Mouse (Mus musculus) forebrain, postnatal 0 days (tissue): ENCODE results near the gene Myh9. TPM values are rescaled to one million over a fixed set of nuclear protein-coding genes. Genes with fewer than 3 reads are reported as not detected.
"Not testable (repeated sequence)": the region's sequence is repeated elsewhere in the genome, so short reads cannot be mapped to it uniquely, and the experiment has no call there.

Source experiments
- ATAC-seq: fragments of 200-750 bp; cut with Nextera tagmentation; 2 replicates; pipeline ENCODE4 v1.8.0; 2017; ENCODE audit warnings: mild to moderate bottlenecking, moderate library complexity
- DNase-seq: peaks from one replicate; pipeline ENCODE4 v3.0.0-alpha.2; 2015
- H3K27ac ChIP-seq: fragments of 300-500 bp; sonication (generic); 2 replicates; pipeline ENCODE4 v1.5.1; 2014; ENCODE audit warnings: low read depth, mild to moderate bottlenecking, antibody characterized with exemption, low read length, moderate library complexity, mixed read lengths
- H3K27me3 ChIP-seq: fragments of 300-500 bp; sonication (generic); 2 replicates; pipeline ENCODE4 v1.6.1; 2014; ENCODE audit warnings: mild to moderate bottlenecking, low read length, mixed read lengths; ENCODE audit not compliant: insufficient read depth
- H3K36me3 ChIP-seq: fragments of 300-500 bp; sonication (generic); 2 replicates; pipeline ENCODE4 v1.6.1; 2014; ENCODE audit warnings: mild to moderate bottlenecking, moderate library complexity; ENCODE audit not compliant: insufficient read depth
- H3K4me1 ChIP-seq: fragments of 300-500 bp; sonication (generic); 2 replicates; pipeline ENCODE4 v1.6.1; 2014; ENCODE audit warnings: antibody characterized with exemption; ENCODE audit not compliant: insufficient read depth
- H3K4me2 ChIP-seq: fragments of 300-500 bp; sonication (generic); 2 replicates; pipeline ENCODE4 v1.6.1; 2014; ENCODE audit warnings: low read depth, mild to moderate bottlenecking, moderate library complexity
- H3K4me3 ChIP-seq: fragments of 300-500 bp; sonication (generic); 2 replicates; pipeline ENCODE4 v1.5.1; 2014; ENCODE audit warnings: low read depth, low read length, mixed read lengths
- H3K9ac ChIP-seq: fragments of 300-500 bp; sonication (generic); 2 replicates; pipeline ENCODE4 v1.6.1; 2014; ENCODE audit warnings: mild to moderate bottlenecking
- H3K9me3 ChIP-seq: fragments of 300-500 bp; sonication (generic); 2 replicates; pipeline ENCODE4 v1.6.1; 2016; ENCODE audit warnings: low read length
- CTCF ChIP-seq: sonication (generic); IDR thresholded peaks from 2 replicates; pipeline ENCODE4 v1.5.1; 2016; ENCODE audit warnings: antibody characterized with exemption, control low read depth, low read depth
- WGBS: fragments of 180-500 bp; shearing (Covaris S2); extraction: QIAGEN DNeasy Blood & Tissue Kit; methylation state at CpG from one replicate; pipeline ENCODE4 v1.1.7; 2014; 5-methylcytosine and 5-hydroxymethylcytosine counted together
- polyA plus RNA-seq: library from polyadenylated mRNA; unstranded; fragments of >200 nt; fragmentation: Nextera tagmentation; extraction: Ambion mirVana; gene quantifications from 2 replicates; pipeline ENCODE4 v1.2.1, GENCODE M21; 2015
- total RNA-seq: library from RNA; depleted of rRNA; stranded (reverse); fragments of >200 nt; gene quantifications from 2 replicates; pipeline ENCODE4 v1.2.3, GENCODE M21; 2014

The Myh9 gene
- total and polyA plus RNA-seq, 2 experiments from 2014 or later: 7.2 to 35.2 TPM

DNA sequence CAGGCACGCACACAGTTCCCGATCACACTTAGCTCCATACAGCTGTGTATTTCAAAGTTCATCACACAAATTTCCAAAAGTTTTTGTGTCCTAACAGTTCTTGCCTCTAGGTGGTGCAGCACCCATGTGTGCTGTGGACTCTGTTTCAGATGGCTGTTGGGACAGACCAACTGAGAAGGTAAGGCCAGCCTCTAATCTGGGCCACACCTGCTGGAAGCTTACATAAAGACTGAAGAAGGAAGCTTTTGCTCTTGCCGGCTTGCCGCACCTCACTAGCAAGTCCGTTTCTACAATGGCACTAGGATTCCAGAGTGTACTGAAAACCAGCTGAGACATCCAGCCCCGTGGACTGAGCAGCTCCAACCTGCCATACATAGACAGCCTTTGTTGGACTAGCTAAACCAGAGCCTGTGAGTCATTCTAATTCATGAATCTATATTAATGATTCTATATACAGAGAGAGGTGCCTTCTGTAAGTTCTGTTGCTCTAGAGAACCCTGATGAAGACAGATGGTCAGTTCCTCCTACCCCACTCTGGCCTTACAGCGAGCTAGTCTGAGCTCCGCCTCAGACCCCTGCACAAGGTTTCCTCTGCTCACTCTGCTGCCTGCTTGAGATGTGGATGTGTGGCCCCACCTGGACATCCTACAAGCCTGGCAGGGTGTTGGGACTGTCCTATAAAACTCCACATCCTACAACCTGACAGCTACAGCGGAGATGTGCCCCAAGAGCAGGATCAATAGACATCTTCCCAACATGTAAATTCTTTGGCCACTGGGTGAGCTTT, 101.3 kb downstream of the Myh9 start:
- Histone ChIP-seq H3K4me2 (no peak overlapping the region), H3K9ac (no peak overlapping the region)
- no peak for TF ChIP-seq CTCF

DNA sequence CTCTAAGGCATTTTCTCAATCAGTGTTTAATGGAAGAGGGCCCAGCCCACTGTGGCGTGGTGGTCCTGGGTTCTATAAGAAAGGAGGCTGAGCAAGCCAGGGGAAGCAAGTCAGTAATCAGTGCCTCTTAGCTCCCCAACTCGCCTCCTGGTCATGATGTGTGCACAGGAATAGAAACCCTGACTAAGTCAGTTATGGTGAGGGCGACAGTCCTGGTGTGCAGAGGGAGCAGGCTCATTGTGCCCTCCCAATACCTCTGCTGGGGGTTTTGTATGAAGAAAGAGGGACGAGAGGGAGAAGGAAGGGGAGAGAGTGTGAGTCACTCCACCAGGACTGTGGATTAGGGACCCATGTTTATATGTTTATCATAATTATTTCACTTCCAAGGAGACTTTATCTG, 108.1 kb downstream of the Myh9 start:
- H3K4me3 ChIP-seq, H3K4me1 ChIP-seq, H3K9me3 ChIP-seq, H3K27me3 ChIP-seq, H3K36me3 ChIP-seq, H3K4me2 ChIP-seq, H3K27ac ChIP-seq, DNase-seq, ATAC-seq, H3K9ac ChIP-seq: not testable (repeated sequence)
- 54% methylated on average over 4 of the region's 4 CpGs for WGBS

More for the DNA sequence above, 101.3 kb downstream of the Myh9 start:
- DNase-seq (no peak), ATAC-seq (no peak)
- Histone ChIP-seq H3K9me3 (no peaks in the 10 kb centered on the region), H3K4me3 (no peak overlapping the region), H3K36me3 (no peaks in the 10 kb centered on the region), H3K27ac (no peak overlapping the region), H3K4me1 (no peaks in the 10 kb centered on the region), H3K27me3 (no peaks in the 10 kb centered on the region)
- WGBS: 80% methylated on average over 9 of the region's 9 CpGs

DNA sequence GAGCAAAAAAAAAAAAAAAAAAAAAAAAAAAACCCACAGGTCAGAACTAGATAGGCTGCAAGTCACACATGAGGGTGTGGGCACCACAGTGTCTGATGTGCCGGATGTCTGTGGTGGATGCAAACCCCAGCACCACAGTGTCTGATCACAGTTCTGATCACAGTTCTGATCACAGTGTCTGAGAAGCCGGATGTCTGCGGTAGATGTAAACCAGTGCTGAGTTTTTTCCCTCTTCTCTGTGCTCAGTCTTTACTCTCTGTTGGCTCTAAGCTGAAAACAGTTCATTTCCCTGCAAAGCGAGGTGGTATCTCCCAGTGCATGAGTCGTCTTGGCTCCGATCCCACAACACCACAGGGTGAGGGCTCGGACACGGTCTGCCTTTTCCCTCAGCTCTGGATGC, 108.6 kb downstream of the Myh9 start:
- not testable (repeated sequence) for ATAC-seq, H3K27me3 ChIP-seq, H3K27ac ChIP-seq, H3K9ac ChIP-seq, H3K9me3 ChIP-seq, H3K36me3 ChIP-seq, H3K4me2 ChIP-seq, H3K4me3 ChIP-seq, H3K4me1 ChIP-seq, DNase-seq
- 58% methylated on average over 8 of the region's 8 CpGs for whole genome bisulfite sequencing

DNA sequence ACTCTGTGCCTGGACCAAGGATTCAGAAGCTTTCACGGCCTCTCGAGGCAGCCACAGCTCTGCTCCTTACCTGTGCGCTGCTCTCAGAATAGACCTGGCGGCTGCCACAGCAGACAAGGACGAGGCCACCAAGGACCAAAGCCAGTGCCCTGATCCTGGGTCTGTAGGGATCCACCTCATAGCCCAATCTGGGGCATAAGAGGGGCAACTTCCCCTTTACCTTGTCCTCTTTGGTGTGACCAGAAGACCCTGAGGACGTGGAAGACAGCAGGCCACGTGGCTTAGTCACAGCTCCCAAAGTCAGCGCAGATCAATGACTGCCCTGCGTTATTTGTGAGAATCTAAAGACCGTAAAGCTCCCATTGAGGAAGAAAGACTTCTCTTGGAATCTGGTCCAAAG, 109.1 kb downstream of the Myh9 start:
- not testable (repeated sequence) for DNase-seq, H3K27ac ChIP-seq, H3K27me3 ChIP-seq, H3K4me1 ChIP-seq, H3K36me3 ChIP-seq, ATAC-seq, H3K4me2 ChIP-seq, H3K9ac ChIP-seq, H3K4me3 ChIP-seq, H3K9me3 ChIP-seq
- WGBS: 79% methylated on average over 10 of the region's 10 CpGs

DNA sequence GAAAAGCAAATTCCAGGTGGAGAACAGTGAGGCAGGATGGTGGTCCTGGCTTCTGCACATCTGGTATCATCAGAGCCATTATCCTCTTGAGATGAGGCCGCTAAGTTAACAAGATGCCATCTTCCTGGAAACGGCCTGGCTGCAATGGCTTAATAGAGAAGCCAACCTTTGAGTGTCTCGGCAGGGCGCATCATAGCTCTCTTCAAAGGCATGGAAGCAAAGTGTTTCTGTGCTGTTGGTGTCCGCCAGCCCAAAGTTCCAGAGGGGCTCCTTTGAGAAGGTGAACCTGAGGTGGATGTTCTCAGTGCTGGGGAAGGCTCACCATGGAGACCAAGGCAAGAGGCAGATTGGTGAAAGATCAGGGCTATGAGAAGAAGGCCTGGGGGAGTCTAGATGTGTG, 110.4 kb downstream of the Myh9 start:
- no peaks in the 10 kb centered on the region for H3K4me1 ChIP-seq

DNA sequence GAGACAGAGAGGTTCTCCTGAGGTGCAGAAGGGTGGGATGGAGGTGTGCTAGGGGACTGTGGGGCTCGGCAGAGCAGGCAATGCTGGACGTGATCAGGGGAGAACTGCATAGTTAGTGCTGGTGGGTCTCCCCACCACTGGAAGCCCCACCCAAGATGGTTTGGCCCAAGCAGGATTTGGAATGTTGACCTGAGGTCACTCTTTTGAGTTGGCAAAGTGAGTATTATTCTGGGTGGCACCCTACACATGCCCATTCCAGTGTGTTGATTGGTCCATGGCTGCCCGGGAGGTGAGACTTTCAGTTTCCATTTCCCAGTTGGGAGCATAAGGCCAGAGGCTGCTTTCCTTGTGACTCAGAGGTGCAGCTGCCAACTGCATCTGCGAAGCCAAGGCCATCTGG, 113.2 kb downstream of the Myh9 start, which contains the start of gene Apol9b:
Gene Apol9b, plus strand, starts transcription at position 301 of the 400 bp plus-strand sequence.
- not testable (repeated sequence) for H3K27me3 ChIP-seq, H3K36me3 ChIP-seq, DNase-seq, H3K4me3 ChIP-seq, H3K9ac ChIP-seq, H3K27ac ChIP-seq, H3K4me1 ChIP-seq, ATAC-seq, H3K4me2 ChIP-seq, H3K9me3 ChIP-seq
- WGBS: 100% methylated on average over 1 of the region's 4 CpGs

More for the DNA sequence above, 110.4 kb downstream of the Myh9 start:
- ATAC-seq (no peak), DNase-seq (no peak)
- no peaks in the 10 kb centered on the region for H3K9me3 ChIP-seq
- H3K27me3 ChIP-seq: no peaks in the 10 kb centered on the region
- H3K4me2 ChIP-seq: no peak overlapping the region
- no peak overlapping the region for H3K9ac ChIP-seq
- no peak for TF ChIP-seq CTCF
- H3K36me3 ChIP-seq: no peaks in the 10 kb centered on the region
- WGBS: 84% methylated on average over 5 of the region's 5 CpGs
- no peak overlapping the region for H3K27ac ChIP-seq
- no peak overlapping the region for H3K4me3 ChIP-seq

DNA sequence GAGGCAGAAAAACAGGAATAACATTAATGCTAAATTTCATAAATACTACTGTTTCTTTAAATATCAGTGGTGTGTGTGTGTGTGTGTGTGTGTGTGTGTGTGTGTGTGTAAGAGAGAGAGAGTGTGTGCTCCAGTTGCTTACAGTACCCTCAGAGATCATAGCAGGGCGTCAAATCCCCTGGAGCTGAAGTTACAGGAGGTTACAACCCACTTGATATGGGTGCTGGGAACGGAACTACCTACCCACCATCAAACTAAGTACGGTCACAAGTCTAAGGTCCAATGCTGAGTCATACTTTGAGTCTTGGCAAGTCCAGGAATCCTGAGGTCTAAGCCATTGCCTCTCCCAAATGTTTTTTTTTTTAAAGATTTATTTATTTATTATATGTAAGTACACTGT, 114.2 kb downstream of the Myh9 start:
- not testable (repeated sequence) for H3K4me3 ChIP-seq, H3K4me2 ChIP-seq, H3K9ac ChIP-seq, DNase-seq, H3K9me3 ChIP-seq, ATAC-seq, H3K27me3 ChIP-seq, H3K27ac ChIP-seq, H3K4me1 ChIP-seq, H3K36me3 ChIP-seq
- WGBS: 95% methylated on average over 3 of the region's 3 CpGs
